Mouse (Mus musculus) heart, embryonic 10.5 days (tissue): Measurements from ENCODE around the gene Ltk. TPM values are rescaled to one million over a fixed set of nuclear protein-coding genes. Genes with fewer than 3 reads are reported as not detected.

ENCODE experiments used
- DNase-seq: peaks from one replicate; pipeline ENCODE4 v3.0.0-alpha.2; 2017; ENCODE audit warnings: low spot score
- H3K27ac ChIP-seq: fragments of 300-500 bp; sonication (generic); 2 replicates; pipeline ENCODE4 v1.5.1; 2016; ENCODE audit warnings: mild to moderate bottlenecking
- H3K27me3 ChIP-seq: fragments of 300-500 bp; sonication (generic); 2 replicates; pipeline ENCODE4 v1.6.1; 2016; ENCODE audit warnings: mild to moderate bottlenecking; ENCODE audit not compliant: poor library complexity, insufficient read depth, severe bottlenecking
- H3K36me3 ChIP-seq: fragments of 300-500 bp; sonication (generic); 2 replicates; pipeline ENCODE4 v1.6.1; 2016; ENCODE audit warnings: mild to moderate bottlenecking, moderate library complexity
- H3K4me1 ChIP-seq: fragments of 300-500 bp; sonication (generic); 2 replicates; pipeline ENCODE4 v1.6.1; 2016; ENCODE audit warnings: mild to moderate bottlenecking
- H3K4me3 ChIP-seq: fragments of 300-500 bp; sonication (generic); 2 replicates; pipeline ENCODE4 v1.5.1; 2016; ENCODE audit warnings: mild to moderate bottlenecking, moderate library complexity
- H3K9me3 ChIP-seq: fragments of 300-500 bp; sonication (generic); 2 replicates; pipeline ENCODE4 v1.6.1; 2016; ENCODE audit warnings: mild to moderate bottlenecking, moderate library complexity
- WGBS: fragments of 180-500 bp; shearing (Covaris S2); methylation state at CpG from one replicate; pipeline ENCODE4 v1.1.7; 2016; 5-methylcytosine and 5-hydroxymethylcytosine counted together
- polyA plus RNA-seq: library from polyadenylated mRNA; unstranded; fragments of >200 nt; fragmentation: Nextera tagmentation; extraction: Ambion mirVana; gene quantifications from 2 replicates; pipeline ENCODE4 v1.2.1, GENCODE M21; 2016

Ltk gene
- polyA plus RNA-seq, 1 experiment from 2014 or later, result 0.13 TPM

DNA sequence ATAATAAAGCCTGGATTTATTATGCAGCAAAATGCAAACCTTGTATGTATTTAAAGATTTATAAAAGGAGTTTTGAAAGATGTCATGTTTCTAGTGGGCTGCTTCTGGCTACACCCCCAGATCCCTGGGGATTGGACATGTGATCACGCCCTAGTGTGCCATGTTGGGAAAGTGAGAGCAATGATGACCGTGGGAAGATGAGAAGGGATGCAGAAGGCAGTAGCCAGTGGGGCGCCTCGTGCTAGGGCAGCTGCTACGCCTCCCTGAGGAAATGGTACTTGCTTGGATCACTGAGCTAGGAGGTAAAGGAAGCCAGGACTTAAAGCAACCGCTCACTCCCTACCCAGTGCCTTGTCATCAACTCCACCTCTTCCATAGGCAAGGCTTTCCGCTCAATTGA lies 12.7 kb downstream of the Ltk start:
- DNase-seq, result no peak
- 68% methylated on average over 7 of the region's 7 CpGs for whole genome bisulfite sequencing
- Histone ChIP-seq H3K27ac (no peak overlapping the region), H3K9me3 (no peaks in the 10 kb centered on the region), H3K4me3 (no peak overlapping the region), H3K27me3 (peaks cover 85% of the 10 kb centered on the region), H3K4me1 (peaks cover 27% of the 10 kb centered on the region), H3K36me3 (peaks cover 4% of the 10 kb centered on the region; the same call in 1 of the 2 replicates)

DNA sequence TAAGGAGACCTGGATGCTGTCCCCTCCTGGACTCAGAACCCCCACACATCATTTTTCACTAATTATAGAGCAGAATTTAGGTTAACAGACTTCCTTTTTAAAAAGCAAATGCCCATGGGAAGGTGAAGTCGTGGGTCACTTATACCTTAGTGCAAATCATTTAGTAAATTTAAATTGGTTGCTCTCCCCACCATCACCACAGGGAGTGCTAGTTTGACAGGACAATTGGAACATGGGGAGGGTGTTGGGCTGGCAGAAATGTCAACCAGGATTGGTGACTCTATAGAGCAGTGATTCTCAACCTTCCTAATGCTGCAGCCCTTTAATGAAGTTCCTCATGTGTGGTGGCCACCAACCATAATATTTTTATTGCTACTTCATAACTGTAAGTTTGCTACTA lies 14.9 kb downstream of the Ltk start:
- no peak for DNase-seq
- no peaks in the 10 kb centered on the region for H3K36me3 ChIP-seq
- H3K9me3 ChIP-seq, result no peaks in the 10 kb centered on the region
- WGBS, result 3% methylated on average over 1 of the region's 1 CpGs
- no peak overlapping the region for H3K4me3 ChIP-seq
- peaks cover 50% of the 10 kb centered on the region for H3K4me1 ChIP-seq
- peaks cover 66% of the 10 kb centered on the region for H3K27me3 ChIP-seq
- no peak overlapping the region for H3K27ac ChIP-seq

DNA sequence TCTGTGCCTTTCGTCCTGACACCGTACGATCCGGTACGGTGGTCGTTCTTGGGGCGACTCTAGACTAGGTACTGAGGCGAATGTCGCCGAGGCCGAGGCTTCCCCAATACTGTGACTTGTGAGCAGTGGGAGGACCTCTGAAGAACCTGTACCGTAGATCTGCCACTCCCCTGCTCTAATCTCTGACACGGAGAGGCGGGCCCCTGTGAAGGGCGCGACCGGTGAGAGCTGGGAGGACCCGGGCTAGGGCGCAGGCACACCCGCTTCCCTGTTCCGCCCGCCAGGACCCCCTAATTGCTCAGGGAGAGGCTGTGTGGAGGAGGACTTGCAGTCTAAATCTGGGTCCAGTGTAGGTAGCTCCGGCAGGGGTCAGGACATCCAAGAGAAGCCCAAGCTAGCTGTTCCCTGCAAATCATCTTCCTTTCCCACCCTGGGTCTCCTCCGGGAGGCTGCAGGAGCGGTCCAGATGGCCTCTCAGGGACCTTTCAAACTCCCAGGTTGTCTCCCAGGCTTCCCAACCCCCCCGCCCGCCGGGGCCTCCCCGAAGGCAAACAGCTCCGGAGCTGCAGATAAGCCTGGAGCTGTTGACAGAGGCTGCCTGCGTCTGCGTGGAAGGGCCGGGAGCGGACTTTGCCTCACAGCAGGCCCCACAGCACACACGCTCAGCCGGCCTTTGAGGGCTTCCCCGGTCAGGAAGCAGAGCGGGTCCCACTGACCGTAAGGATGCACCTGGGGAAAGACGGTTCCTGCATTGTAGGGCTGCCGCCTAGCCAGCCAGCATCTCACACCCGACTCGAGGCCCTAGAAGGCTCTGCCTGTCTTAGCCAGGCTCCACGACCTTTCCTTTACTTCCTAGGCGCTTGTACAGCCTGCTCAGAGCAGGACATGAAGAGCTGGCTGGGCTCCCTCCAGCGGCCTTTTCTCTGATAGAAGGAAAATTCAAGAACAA lies 15.8 kb downstream of the Ltk start:
- 1% methylated on average over 46 of the region's 46 CpGs for WGBS
- peak overlapping the region; percentile 75 for H3K27ac ChIP-seq

DNA sequence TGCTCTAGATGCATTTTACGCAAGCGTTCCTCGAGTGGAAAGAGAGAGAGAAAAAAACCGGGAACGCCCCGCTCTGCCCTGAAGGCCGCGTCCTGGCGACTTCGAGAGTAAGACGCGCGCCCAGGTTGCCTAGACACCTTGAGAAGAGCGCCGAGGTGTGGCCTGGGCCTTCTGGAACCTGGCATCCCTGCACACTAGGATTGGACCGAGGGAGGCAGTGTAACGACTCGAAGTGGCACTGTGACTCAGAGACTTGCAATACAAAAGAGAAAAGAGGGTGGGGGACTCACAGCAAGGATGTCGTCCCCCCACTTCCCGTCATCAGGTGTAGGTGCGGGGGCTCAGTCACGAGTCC lies 16.4 kb downstream of the Ltk start:
- Histone ChIP-seq H3K9me3 (no peaks in the 10 kb centered on the region), H3K27ac (peak overlapping the region; percentile 75), H3K4me3 (peak overlapping the region; percentile 77), H3K27me3 (peaks cover 58% of the 10 kb centered on the region), H3K4me1 (peaks cover 51% of the 10 kb centered on the region), H3K36me3 (no peaks in the 10 kb centered on the region)
- 5% methylated on average over 22 of the region's 22 CpGs for WGBS
- no peak for DNase-seq

More for the DNA sequence above, 15.8 kb downstream of the Ltk start:
- Histone ChIP-seq H3K9me3 (no peaks in the 10 kb centered on the region), H3K4me3 (peak overlapping the region; percentile 77), H3K36me3 (no peaks in the 10 kb centered on the region), H3K4me1 (peaks cover 51% of the 10 kb centered on the region), H3K27me3 (peaks cover 58% of the 10 kb centered on the region)
- peak; percentile 92 for DNase-seq

DNA sequence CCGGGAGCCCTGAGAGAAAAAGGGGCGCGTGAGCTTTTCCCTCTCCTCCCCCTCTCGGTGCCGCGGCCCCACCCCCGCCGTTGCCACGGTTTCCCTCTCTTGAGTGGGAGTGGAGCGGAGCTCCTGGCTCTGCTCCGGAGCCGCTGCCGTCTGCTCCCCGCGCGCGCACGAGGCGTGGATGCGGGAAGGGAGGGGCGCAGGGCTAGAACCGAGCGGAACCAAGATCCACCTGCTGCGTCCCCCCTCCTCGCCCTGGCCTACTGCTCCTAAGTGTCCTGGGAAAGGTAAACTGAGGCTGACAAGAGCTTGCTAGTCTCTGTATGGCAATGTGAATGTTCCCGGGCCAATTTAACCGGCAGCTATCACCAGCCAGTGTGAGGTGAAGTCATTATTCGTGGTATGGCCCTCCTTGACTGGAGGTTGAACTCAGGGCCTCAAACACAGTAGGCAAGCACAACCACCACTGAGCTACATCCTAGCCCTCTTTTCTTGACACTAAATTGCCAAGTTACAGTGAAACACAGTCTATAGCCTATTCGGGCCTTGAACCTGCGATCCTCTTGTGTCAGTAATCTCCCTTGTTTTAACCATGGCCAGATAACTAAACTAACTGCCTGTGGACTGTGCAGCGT lies 16.9 kb downstream of the Ltk start:
- peak overlapping the region; percentile 77 for H3K4me3 ChIP-seq
- peaks cover 61% of the 10 kb centered on the region for H3K27me3 ChIP-seq
- peak overlapping the region; percentile 72 for H3K27ac ChIP-seq
- no peak for DNase-seq
- H3K4me1 ChIP-seq, result peaks cover 51% of the 10 kb centered on the region
- H3K36me3 ChIP-seq, result no peaks in the 10 kb centered on the region
- 8% methylated on average over 31 of the region's 31 CpGs for WGBS
- no peaks in the 10 kb centered on the region for H3K9me3 ChIP-seq

DNA sequence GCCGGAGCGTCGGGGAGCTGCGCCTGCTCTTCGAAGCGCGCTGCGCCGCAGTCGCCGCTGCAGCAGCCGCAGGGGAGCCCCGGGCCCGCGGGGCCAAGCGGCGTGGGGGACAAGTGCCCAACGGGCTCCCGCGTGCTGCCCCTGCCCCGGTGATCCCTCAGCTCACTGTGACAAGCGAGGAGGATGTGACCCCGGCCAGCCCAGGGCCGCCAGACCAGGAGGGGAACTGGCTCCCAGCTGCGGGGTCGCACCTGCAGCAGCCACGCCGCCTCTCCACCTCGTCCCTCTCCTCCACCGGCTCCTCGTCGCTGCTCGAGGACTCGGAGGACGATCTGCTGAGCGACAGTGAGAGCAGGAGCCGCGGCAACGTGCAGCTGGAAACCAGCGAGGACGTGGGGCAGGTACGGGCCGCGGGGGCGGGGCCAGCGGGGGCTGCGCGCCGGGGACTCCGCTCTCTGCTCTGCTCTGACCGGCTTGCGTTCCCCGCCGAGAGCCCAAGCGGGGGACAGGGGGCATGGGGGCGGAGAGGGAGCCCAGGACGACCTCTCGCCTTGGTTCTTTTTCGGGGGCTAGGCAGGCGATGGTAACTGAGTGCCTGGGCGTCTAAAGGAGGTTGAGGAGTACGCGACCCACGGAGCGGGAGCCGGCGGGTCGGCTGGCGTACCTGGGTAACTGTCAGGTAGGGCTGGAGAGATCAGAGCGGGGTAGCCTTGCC lies 17.6 kb downstream of the Ltk start:
- peaks cover 60% of the 10 kb centered on the region for H3K27me3 ChIP-seq
- H3K27ac ChIP-seq, result peak overlapping the region; percentile 95
- peak overlapping the region; percentile 77 for H3K4me3 ChIP-seq
- DNase-seq, result no peak
- WGBS, result under 1% methylated on average over 67 of the region's 70 CpGs
- no peaks in the 10 kb centered on the region for H3K9me3 ChIP-seq
- H3K4me1 ChIP-seq, result peaks cover 51% of the 10 kb centered on the region
- no peaks in the 10 kb centered on the region for H3K36me3 ChIP-seq

DNA sequence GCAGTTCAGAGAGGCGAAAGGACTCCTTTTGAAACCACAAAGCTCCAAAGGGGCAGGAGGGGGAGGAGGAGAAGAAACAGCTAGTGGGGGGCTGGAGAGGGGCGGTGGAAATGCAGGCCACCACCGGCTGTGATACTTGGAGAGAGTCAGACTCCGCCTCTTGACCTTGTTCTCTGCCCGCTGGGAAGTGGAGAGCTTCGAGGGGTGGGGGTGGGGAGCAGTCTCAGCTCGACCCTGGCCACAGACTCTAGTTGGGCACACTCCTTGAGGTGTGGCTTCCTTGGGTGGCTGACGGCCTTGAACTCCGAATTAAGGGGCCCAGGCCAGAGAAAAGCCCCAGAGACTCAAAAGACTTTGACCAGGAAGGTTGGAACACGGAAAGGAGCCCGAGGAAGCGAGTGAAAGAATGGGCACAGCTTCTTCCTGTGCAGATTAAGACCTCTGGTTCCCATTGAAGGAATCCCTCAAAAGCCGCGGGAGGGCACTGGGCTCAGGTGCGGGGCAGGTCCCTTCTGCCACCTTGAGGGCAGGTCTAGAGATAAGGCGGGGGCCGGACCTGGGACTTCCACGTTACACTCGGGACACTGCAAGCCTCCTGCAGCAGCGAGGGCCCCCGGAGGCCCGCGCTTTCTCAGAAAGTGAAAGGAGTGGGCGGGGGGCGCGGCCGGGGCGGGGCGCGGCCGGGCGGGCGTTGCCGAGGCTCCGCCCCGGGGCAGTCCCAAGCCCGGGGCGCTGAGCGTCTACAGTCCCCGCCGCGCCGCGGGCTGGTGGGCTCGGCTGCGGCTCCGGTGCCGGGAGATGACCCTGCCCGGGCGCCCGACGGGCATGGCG lies 18.4 kb downstream of the Ltk start, which contains the start of gene Itpka:
Gene Itpka, plus strand, starts transcription at position 757 of the 831 bp plus-strand sequence.
- peak; percentile 92 for DNase-seq
- Histone ChIP-seq H3K27me3 (peaks cover 63% of the 10 kb centered on the region), H3K9me3 (no peaks in the 10 kb centered on the region), H3K4me3 (peak within 1 kb of the TSS; percentile 77), H3K36me3 (no peaks in the 10 kb centered on the region), H3K4me1 (peaks cover 59% of the 10 kb centered on the region), H3K27ac (peak within 1 kb of the TSS; percentile 95)
- under 1% methylated on average over 52 of the region's 53 CpGs for WGBS

DNA sequence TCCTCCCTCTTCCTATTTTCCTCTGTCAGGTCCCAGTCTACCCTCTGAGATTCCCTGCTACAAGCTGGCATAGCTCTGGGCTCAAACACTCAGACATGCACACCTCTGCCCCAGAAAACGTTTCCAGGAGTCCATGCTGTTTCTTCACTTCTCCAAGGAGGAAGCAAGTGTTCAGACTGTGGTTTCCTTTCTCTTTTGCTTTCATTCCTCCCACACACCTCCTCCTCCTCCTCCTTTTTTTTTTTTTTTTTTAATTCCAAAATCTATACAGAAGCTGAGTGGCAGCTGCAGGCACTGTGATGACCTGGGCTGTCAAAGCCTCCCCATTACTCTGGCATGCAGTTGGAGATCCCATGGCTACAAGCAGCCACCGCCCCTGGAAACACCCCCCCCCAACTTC lies 19.7 kb downstream of the Ltk start:
- Histone ChIP-seq H3K4me3 (no peak overlapping the region), H3K27me3 (peaks cover 62% of the 10 kb centered on the region), H3K4me1 (peaks cover 59% of the 10 kb centered on the region), H3K36me3 (peaks cover 4% of the 10 kb centered on the region), H3K27ac (peak overlapping the region; percentile 95), H3K9me3 (no peaks in the 10 kb centered on the region)
- DNase-seq, result no peak
- 25% methylated on average over 2 of the region's 2 CpGs for WGBS

DNA sequence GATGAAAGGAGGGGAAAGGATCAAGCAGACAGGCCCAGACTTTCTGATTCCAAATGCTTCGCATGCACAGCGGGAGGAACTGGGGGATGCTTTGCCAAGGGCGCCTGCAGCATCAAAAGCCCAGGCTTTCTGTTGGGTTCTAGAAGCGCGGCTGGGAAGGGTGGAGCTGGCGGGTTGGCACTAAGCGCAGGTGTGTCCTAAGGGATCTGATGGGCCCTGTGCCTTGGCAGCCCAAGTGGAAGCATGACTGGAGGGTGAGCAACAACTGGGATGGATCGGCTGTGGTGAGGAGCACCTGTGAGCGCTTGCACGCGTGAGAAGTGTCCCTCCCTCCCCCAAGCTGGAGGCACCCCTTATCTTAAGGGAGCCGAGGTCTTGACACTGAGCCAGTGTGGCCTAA lies 23.1 kb downstream of the Ltk start:
- H3K4me1 ChIP-seq, result peaks cover 28% of the 10 kb centered on the region
- no peak overlapping the region for H3K4me3 ChIP-seq
- peaks cover 36% of the 10 kb centered on the region for H3K27me3 ChIP-seq
- no peak for DNase-seq
- no peaks in the 10 kb centered on the region for H3K9me3 ChIP-seq
- H3K27ac ChIP-seq, result no peak overlapping the region
- 14% methylated on average over 12 of the region's 12 CpGs for WGBS
- H3K36me3 ChIP-seq, result peaks cover 36% of the 10 kb centered on the region

DNA sequence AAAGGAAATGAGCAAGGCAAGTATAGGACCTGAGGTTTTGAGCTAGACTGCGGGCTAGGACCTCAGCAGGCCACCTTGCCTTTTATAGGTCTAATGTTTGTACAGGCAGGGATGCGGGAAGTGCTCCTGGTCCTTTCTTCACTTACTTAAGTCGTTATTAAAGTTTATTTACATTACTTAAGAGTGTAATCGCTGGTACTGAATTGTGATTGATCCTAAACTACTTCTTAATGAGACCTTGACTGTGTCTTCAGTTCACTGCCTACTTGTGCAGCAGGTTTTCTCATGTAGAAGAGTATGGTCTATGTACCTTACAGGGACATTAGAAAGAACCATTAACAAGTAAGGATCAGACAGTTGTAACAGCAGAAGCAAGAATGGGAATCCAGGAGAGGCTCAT lies 29.5 kb downstream of the Ltk start:
- 89% methylated on average over 4 of the region's 4 CpGs for WGBS
- Histone ChIP-seq H3K27me3 (peaks cover 3% of the 10 kb centered on the region; the same call in 1 of the 2 replicates), H3K4me3 (no peak overlapping the region), H3K36me3 (peaks cover 95% of the 10 kb centered on the region), H3K4me1 (no peaks in the 10 kb centered on the region), H3K9me3 (no peaks in the 10 kb centered on the region), H3K27ac (no peak overlapping the region)
- DNase-seq, result no peak

DNA sequence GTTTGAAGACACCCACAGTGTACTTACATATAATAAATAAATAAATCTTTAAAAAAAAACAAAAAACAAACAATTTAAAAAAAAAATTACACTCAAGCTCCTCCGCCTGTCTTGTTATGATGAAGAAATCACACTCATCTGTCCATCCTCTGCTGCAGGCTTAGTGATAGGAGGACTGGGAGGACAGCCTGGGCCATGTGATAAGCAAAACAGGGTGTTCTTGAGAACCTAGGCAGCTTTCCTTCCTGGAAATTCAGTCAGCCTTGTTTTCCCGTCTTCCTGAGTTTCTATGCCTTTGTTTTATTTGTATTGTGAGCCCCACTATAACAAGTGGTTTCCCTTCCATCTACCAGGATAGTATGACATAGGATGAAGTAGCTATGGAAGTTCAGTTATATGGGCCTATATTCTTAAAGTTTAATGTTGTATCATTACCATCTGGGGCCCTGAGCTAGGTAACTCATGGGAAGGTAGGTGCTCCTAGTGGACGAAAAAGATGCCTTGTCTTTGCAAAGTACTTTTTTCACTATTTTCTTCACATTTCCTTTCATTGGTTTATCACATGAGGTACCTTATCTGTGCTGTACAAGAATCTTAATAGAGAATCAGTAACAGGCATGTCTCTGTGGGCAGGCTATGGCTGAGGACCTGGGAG lies 32.3 kb downstream of the Ltk start:
- no peak for DNase-seq
- H3K36me3 ChIP-seq, result peaks cover 94% of the 10 kb centered on the region
- WGBS, result 72% methylated on average over 3 of the region's 3 CpGs

DNA sequence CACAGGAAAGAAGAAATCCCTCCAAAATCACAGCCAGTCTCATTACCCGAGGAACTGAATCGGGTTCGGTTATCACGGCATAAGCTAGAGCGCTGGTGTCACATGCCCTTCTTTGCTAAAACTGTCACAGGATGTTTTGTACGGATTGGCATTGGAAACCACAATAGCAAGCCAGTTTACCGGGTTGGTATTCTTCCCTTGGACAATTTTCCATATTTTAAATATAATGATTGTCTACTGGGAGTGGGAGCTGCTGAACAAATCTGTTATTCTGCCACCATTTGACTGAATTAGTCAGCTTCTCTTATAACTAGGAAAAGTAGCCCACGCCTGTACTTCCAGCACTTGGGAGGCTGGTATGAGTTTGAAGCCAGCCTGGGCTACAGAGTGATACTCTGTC lies 39.2 kb downstream of the Ltk start:
- Histone ChIP-seq H3K9me3 (no peaks in the 10 kb centered on the region), H3K4me1 (no peaks in the 10 kb centered on the region), H3K27ac (no peak overlapping the region), H3K36me3 (peaks cover 82% of the 10 kb centered on the region), H3K4me3 (no peak overlapping the region), H3K27me3 (no peaks in the 10 kb centered on the region)
- 93% methylated on average over 8 of the region's 8 CpGs for WGBS
- DNase-seq, result no peak

More for the DNA sequence above, 32.3 kb downstream of the Ltk start:
- no peak overlapping the region for H3K4me3 ChIP-seq
- H3K4me1 ChIP-seq, result no peaks in the 10 kb centered on the region
- no peak overlapping the region for H3K27ac ChIP-seq
- no peaks in the 10 kb centered on the region for H3K9me3 ChIP-seq
- H3K27me3 ChIP-seq, result no peaks in the 10 kb centered on the region
